In the genomic region with DNA sequence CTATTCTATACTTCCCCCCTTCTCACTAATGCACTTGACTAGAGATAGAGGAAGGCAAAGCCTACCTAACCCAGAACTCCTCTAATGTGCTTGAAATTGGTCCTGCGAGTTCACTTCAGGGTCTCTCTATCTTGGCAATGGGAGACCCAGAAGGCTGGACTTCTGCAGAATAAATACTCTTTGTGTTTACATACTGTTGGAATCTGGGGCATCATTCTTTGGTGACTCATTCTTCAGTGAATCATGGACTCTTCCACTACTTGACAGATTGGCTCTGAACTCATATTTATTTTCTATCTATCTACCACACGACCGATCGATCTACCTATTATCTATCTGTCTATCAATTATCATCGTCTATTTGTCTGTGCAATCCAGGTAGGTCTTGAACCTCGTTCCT, we compare ENCODE assay signal across 8 mouse cellular contexts. TPM values are rescaled to one million over a fixed set of nuclear protein-coding genes. Genes with fewer than 3 reads are reported as not detected.
DNase-seq lines count a peak whose midpoint lies in the region; ATAC-seq and TF ChIP-seq lines count a peak whose summit lies in the region.

No protein-coding gene starts in this region.

- H3K4me3 ChIP-seq in heart, embryonic 11.5 days (ENCODE audit: low read depth, low read length), result 0 out of 2 replicates have a peak overlapping the region, but pooled peaks have one; percentile 63
- peak overlapping the region; percentile 84; the same call in 1 of the 2 replicates for H3K4me3 ChIP-seq in E14TG2a.4 (replicated peaks; ENCODE audit: low read length)
- peak overlapping the region; percentile 65 for H3K4me3 ChIP-seq in hindbrain, embryonic 10.5 days
- peak overlapping the region; percentile 65; the same call in 1 of the 2 replicates for H3K4me3 ChIP-seq in liver, postnatal 0 days (ENCODE audit: low read depth, low read length)

- DNase-seq in heart, adult 9 months (ENCODE audit: low spot score in 2 of 2), result no peak
- DNase-seq in hindbrain, embryonic 10.5 days (ENCODE audit: low spot score), result no peak
- no peak for DNase-seq in liver, postnatal 0 days
- DNase-seq in thymus, postnatal 14 days, result no peak
- DNase-seq in cerebellum, adult 11 months, result no peak
- DNase-seq in spleen, postnatal 36 days (ENCODE audit: low spot score in 2 of 2), result no peak

- WGBS in heart, embryonic 11.5 days (ENCODE audit: insufficient replicate concordance), result 90% methylated on average over 6 of the region's 6 CpGs
- WGBS in hindbrain, embryonic 10.5 days, result 93% methylated on average over 6 of the region's 6 CpGs
- 87% methylated on average over 6 of the region's 6 CpGs for WGBS in liver, postnatal 0 days (ENCODE audit: insufficient replicate concordance)

- TF ChIP-seq EP300 in liver, postnatal 0 days (IDR thresholded peaks at IDR 0.05; ENCODE audit: low read depth), result no peak

- H3K27me3 ChIP-seq in heart, embryonic 11.5 days (ENCODE audit: control insufficient read depth, insufficient read depth, low read length), result no peaks in the 10 kb centered on the region
- H3K27me3 ChIP-seq in E14TG2a.4 (ENCODE audit: insufficient read depth, low read length), result no peaks in the 10 kb centered on the region
- H3K27me3 ChIP-seq in hindbrain, embryonic 10.5 days (ENCODE audit: insufficient read depth, poor library complexity, severe bottlenecking), result no peaks in the 10 kb centered on the region
- no peaks in the 10 kb centered on the region for H3K27me3 ChIP-seq in liver, postnatal 0 days (ENCODE audit: insufficient read depth, low read length)

- H3K9ac ChIP-seq in heart, embryonic 11.5 days (ENCODE audit: low read depth, low read length), result no peak overlapping the region
- no peak overlapping the region for H3K9ac ChIP-seq in liver, postnatal 0 days (replicated peaks)

- H3K4me1 ChIP-seq in heart, embryonic 11.5 days (ENCODE audit: control insufficient read depth, insufficient read depth, low read length), result no peaks in the 10 kb centered on the region
- no peaks in the 10 kb centered on the region for H3K4me1 ChIP-seq in E14TG2a.4 (replicated peaks; ENCODE audit: low read depth, low read length)
- peaks cover 15% of the 10 kb centered on the region for H3K4me1 ChIP-seq in hindbrain, embryonic 10.5 days (replicated peaks)
- peaks cover 12% of the 10 kb centered on the region for H3K4me1 ChIP-seq in liver, postnatal 0 days (ENCODE audit: insufficient read depth)

- H3K36me3 ChIP-seq in heart, embryonic 11.5 days (ENCODE audit: control insufficient read depth, insufficient read depth, low read length), result peaks cover 6% of the 10 kb centered on the region
- peaks cover 8% of the 10 kb centered on the region for H3K36me3 ChIP-seq in E14TG2a.4 (ENCODE audit: insufficient read depth, low read length)
- peaks cover 9% of the 10 kb centered on the region for H3K36me3 ChIP-seq in hindbrain, embryonic 10.5 days
- H3K36me3 ChIP-seq in liver, postnatal 0 days (replicated peaks; ENCODE audit: insufficient read depth, low read length), result peaks cover 11% of the 10 kb centered on the region

- no peak overlapping the region for H3K27ac ChIP-seq in heart, embryonic 11.5 days (ENCODE audit: low read depth, low read length)
- H3K27ac ChIP-seq in hindbrain, embryonic 10.5 days, result no peak overlapping the region
- H3K27ac ChIP-seq in liver, postnatal 0 days (ENCODE audit: low read depth), result no peak overlapping the region

- no peak for ATAC-seq in heart, embryonic 11.5 days (replicated peaks; ENCODE audit: insufficient number of reproducible peaks, low FRiP score, low TSS enrichment)
- no peak for ATAC-seq in liver, postnatal 0 days

- TF ChIP-seq CTCF in E14TG2a.4 (conservative IDR thresholded peaks at IDR 0.05; ENCODE audit: low read length), result no peak
- TF ChIP-seq CTCF in liver, postnatal 0 days (IDR thresholded peaks at IDR 0.05; ENCODE audit: low read depth), result no peak

- H3K9me3 ChIP-seq in heart, embryonic 11.5 days (replicated peaks; ENCODE audit: control insufficient read depth, low read length), result no peaks in the 10 kb centered on the region
- no peaks in the 10 kb centered on the region for H3K9me3 ChIP-seq in E14TG2a.4 (ENCODE audit: low read length)
- no peaks in the 10 kb centered on the region for H3K9me3 ChIP-seq in hindbrain, embryonic 10.5 days
- H3K9me3 ChIP-seq in liver, postnatal 0 days (ENCODE audit: low read length), result no peaks in the 10 kb centered on the region

- H3K4me2 ChIP-seq in heart, embryonic 11.5 days, result peak overlapping the region; percentile 75
- peak overlapping the region; percentile 82 for H3K4me2 ChIP-seq in liver, postnatal 0 days (ENCODE audit: low read depth, low read length)

RNA-seq across cellular contexts. Expression of gene Fpgt, which starts 1.1 kb away (rescaled TPM):
- 13.0 and 14.4 TPM in 2 replicates for polyA plus RNA-seq in heart, embryonic 11.5 days (2014; fragmentation: Nextera tagmentation; extraction: Ambion mirVana)
- 14.7 and 15.3 TPM in 2 replicates for polyA plus RNA-seq in hindbrain, embryonic 10.5 days (2016; fragmentation: Nextera tagmentation; extraction: Ambion mirVana)
- polyA plus RNA-seq in liver, postnatal 0 days (2015; fragmentation: Nextera tagmentation; extraction: Ambion mirVana), result 4.9 and 5.6 TPM in 2 replicates

RNA-seq across cellular contexts. Expression of gene Lrriq3, which starts 1.2 kb away (rescaled TPM):
- polyA plus RNA-seq in heart, embryonic 11.5 days (2014; fragmentation: Nextera tagmentation; extraction: Ambion mirVana), result 0.84 and 0.87 TPM in 2 replicates
- 1.2 and 1.6 TPM in 2 replicates for polyA plus RNA-seq in hindbrain, embryonic 10.5 days (2016; fragmentation: Nextera tagmentation; extraction: Ambion mirVana)
- 0.94 and 1.1 TPM in 2 replicates for polyA plus RNA-seq in liver, postnatal 0 days (2015; fragmentation: Nextera tagmentation; extraction: Ambion mirVana)

RNA-seq across cellular contexts. Expression of gene Tnni3k, which starts 36.9 kb away (rescaled TPM):
- 33.7 and 38.8 TPM in 2 replicates for polyA plus RNA-seq in heart, embryonic 11.5 days (2014; fragmentation: Nextera tagmentation; extraction: Ambion mirVana)
- 0.22 TPM in 1 of 2 replicates, not detected in the other for polyA plus RNA-seq in hindbrain, embryonic 10.5 days (2016; fragmentation: Nextera tagmentation; extraction: Ambion mirVana)
- not detected in 2 replicates for polyA plus RNA-seq in liver, postnatal 0 days (2015; fragmentation: Nextera tagmentation; extraction: Ambion mirVana)

Comparison
In these comparisons a context has a peak if more than half of its experiments do, and no peak if none do; other contexts are left out.
1. RNA of gene Tnni3k, which starts 36.9 kb away (polyA plus RNA-seq): 33.7 to 38.8 TPM in heart, embryonic 11.5 days; 0.22 TPM in hindbrain, embryonic 10.5 days and not detected in liver, postnatal 0 days; every median in the first group is over 10 times any median in the second.
2. Peak in every context shown above with its lines, with median percentiles within 50 percentile points of each other: H3K4me3 ChIP-seq.